Mouse (Mus musculus) frontal cortex, adult (tissue): ENCODE measurements at regions not wholly inside any gene's neighbourhood (a gene's known extent, or its start where the extent isn't known, plus 50 kb on each side); places are given as distances from the start of the nearest gene placed in this dataset.

ENCODE experiments used
- ATAC-seq: cut with Nextera tagmentation; 2 replicates; pipeline ENCODE4 v1.9.2; 2017; ENCODE audit warnings: mild to moderate bottlenecking, moderate library complexity, mixed read lengths; ENCODE audit not compliant: low TSS enrichment

GRCm38 (mm10) chr5:46086885-46087284 is 229.5 kb upstream of the Lcorl start:
- no peak for ATAC-seq

- no peak for ATAC-seq
These were observed 225.9 kb upstream of the Lcorl start for GRCm38 (mm10) chr5:46083293-46083692.

GRCm38 (mm10) chr5:46073744-46074143 is 216.3 kb upstream of the Lcorl start:
- no peak for ATAC-seq

- no peak for ATAC-seq
These were observed 215.7 kb upstream of the Lcorl start for GRCm38 (mm10) chr5:46073136-46073535.

- no peak for ATAC-seq
These were observed 202.5 kb upstream of the Lcorl start for GRCm38 (mm10) chr5:46059910-46060309.

DNA sequence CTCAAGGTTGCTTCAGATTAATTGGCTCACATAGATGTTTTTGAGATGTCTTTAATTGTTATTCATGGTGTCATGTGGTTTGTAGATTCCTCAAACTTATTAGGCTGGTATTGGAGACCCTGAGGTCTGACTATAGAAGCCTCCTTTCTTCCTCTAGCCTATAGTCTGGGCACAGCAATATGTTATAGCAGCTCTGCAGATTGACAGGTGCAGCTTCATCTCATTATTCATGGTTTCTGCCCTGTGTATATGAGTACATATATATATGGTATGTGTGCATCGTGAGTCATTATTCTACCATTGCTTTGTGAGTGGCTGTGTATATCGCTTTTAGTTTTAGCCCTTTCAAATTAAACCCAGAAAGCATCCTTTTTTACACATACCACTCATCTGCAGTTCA is 197.4 kb upstream of the Lcorl start:
- no peak for ATAC-seq

GRCm38 (mm10) chr5:46042684-46043348 is 185.4 kb upstream of the Lcorl start:
- no peak for ATAC-seq

DNA sequence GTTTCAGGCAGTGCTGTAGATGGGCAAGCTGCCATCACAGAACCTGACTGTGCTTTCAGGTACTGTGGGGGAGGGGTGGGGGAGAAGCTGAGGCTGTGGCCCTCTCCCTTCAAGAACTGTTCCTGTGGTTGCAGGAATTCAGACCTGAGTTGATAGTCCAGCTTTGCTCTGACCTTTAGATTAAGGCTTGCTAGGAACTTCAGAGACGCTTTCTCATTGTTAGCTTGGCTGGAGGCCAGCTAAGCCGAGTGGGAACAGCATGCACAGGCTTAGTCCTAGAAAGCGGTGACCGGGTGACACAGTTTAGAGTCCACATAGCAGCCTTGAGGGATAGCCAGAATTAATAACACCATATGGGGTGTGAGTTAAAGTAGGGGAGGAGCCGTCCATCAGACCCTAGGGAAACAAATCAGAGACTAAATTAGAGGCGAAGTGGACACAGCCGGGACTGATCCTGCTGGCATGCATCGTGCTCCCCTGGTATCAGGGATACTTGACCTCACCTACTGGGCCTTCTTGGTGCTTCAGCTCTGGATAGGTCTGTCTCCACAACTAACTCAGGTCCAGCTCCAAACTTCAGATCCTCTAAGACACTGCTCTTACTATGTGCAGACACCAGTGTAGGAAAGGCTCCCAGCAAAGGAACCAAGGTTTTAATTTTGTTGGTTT is 175.7 kb upstream of the Lcorl start:
- 0 out of 2 replicates have a peak, but pooled peaks have one; percentile 20 for ATAC-seq

- no peak for ATAC-seq
These were observed 174.8 kb upstream of the Lcorl start for GRCm38 (mm10) chr5:46032206-46032605.

- ATAC-seq = no peak
These were observed 166.7 kb upstream of the Lcorl start for GRCm38 (mm10) chr5:46024138-46024537.

DNA sequence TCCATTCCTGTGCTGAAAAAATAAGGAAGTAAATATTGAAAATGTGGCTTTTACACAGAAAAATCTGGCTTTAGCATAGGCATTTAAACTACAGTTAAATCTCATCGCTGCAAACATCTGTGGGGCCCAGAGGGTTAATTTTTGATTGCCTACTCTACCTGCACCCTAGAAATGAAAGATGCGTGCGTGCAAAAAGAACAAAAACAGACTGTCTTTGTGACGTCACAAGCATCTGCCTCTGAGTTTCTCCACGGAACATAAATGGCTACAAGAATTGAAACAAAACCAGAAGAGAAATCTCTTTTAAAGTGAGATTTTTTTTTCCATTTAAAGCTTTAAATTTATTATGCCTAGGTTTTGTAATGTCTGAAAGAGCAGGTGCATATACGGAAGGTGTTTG is 166.0 kb upstream of the Lcorl start:
- peak; percentile 44 for ATAC-seq

DNA sequence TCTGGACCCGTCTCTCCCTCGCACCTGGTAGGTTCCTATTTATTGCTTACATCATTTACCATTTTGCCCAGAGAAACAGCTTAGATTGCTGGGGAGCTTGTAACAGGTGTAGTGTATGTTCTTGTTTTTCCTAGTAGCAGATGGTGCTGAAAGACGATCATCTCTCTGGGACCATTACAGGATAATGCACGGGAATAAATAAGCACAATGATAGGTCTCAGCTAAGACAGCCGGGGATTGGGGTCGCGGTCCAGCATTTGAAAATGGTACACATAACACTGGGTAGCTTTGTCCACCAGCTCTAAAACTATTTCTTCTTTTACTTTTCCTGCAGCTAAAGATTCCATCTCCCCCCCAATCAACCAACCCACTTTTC is 164.6 kb upstream of the Lcorl start:
- no peak; the same call in 1 of the 2 replicates for ATAC-seq

- peak; percentile 83 for ATAC-seq
These were observed 164.1 kb upstream of the Lcorl start for GRCm38 (mm10) chr5:46021398-46022046.

- no peak for ATAC-seq
These were observed 162.8 kb upstream of the Lcorl start for GRCm38 (mm10) chr5:46020175-46020574.

GRCm38 (mm10) chr5:46007446-46007845 is 150.0 kb upstream of the Lcorl start:
- no peak for ATAC-seq

DNA sequence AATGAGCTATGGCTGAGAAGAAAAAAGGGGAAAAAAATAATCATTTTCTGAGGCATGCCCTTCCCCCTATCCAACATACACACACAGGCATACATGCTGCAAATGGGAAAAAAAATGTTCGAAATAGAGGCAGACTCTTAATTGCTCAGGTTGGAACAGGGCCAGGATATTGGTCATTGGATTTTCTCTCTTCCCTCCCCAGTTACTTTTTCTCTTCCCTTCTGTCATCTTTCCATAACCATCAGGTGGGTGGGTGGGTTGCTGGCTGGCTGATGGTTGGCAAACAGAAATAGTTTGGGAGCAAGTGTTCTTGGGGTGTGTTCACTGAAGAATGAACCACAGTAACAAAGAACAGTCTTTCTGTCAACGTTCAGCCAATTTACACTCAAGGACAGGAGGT is 149.3 kb upstream of the Lcorl start:
- no peak; the same call in 1 of the 2 replicates for ATAC-seq

DNA sequence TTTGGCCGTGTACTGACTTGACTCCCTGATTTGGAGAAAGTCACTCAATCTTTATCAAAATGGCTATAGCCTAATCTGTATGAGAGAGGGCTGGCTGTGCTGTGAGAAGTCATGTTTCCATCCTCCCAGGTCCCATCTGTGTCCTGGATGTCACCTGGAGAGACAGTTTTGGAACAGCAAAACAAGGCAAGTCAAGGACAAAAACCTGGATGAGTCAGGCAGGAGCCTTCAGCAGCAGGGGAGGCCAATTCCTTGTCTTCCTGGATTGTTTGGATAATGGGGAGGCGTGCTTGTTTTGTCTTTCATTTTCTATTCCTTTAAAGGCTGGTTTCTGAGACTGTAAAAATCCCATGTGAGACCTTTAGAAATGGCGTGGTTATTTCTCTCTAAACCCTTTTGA is 148.8 kb upstream of the Lcorl start:
- ATAC-seq = no peak

DNA sequence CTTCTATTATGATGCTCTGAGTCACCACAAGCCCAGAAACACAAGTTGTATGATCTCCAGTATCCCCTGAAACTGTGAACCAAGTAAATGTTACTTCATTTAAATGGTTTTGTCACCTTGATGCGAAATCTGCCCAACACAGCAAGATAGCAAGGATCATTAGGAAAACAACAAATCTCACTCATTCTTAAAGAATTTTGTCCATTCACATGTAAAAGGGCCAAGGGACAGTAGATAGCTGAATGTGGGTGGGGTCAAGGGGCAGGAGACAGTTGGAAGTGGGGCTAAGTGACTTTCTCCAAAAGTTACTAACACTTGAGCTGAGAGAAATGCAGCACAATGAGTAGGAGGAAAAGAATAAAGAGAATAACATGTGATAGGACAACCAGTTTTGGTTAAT is 148.2 kb upstream of the Lcorl start:
- no peak for ATAC-seq

- no peak for ATAC-seq
These were observed 144.6 kb upstream of the Lcorl start for GRCm38 (mm10) chr5:46002011-46002410.

DNA sequence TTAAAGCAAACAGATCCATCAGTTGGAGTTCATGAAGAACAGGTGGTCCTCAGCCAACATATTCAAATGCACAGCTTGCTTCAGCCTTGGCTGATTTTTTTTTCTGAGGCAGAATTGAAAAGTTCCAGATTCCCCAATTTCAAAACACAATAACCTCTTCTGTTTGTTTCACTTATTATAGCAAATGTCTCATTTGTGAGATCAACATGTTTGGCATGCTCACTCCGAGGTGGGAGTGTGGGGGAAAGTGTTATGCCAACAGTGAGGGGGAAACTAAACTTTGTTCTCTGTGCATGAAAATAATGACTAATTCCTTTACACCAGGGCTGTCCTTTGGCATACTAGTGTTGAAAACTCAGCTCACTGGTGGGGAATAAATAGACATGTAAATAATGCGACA is 100.4 kb upstream of the Lcorl start:
- ATAC-seq = no peak

GRCm38 (mm10) chr5:45943970-45944369 is 86.6 kb upstream of the Lcorl start:
- ATAC-seq = peak; percentile 23; the same call in 1 of the 2 replicates

DNA sequence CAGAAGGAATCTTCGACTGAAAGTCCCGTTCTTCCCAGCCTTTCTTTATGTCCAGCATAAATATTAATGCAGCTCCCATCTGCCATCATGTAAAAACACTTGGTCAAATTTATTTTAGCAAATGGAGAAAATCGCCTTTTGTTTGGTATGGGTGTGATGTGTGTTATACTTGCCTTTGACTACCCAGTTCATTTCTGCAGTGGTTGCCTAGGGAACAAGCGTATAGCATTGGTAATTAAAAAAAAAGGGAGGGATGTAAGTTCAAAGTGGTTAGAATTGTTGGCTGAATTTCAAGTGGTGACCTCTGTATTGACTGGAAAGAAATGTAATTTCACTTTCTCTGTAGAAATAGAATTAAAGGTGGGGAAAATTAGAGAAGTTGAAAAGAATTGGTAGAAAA is 75.6 kb upstream of the Lcorl start:
- no peak for ATAC-seq

GRCm38 (mm10) chr5:45931252-45931651 is 73.8 kb upstream of the Lcorl start:
- ATAC-seq = no peak
